Mouse (Mus musculus): ENCODE data around the gene Atp10a. TPM values are rescaled to one million over a fixed set of nuclear protein-coding genes. Genes with fewer than 3 reads are reported as not detected.

The Atp10a gene
- polyA plus RNA-seq, 1 experiment from 2014 or later = 3.2 TPM

DNA sequence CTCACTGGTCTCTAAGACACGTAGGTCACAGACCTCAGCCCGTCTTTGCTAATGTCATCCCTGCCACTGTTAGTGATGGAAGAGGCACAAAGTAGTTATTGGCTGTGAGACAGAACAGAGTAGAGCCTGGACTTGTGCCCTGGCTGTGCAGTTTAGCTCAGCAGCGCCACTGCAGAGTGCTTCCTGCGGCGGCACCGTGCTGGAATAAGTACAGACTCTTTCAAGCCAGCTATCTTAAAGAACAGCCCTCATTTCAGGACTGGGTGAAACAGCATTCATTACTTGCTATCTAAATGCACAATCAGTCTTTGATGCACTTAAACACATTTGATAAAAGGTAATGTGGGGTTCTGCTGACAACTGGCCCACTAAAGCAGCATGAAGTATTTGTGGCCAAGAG is 111.3 kb downstream of the Atp10a start:
- 62% methylated on average over 6 of the region's 6 CpGs for WGBS
- Histone ChIP-seq H3K4me3 (no peak overlapping the region), H3K27me3 (no peaks in the 10 kb centered on the region), H3K36me3 (no peaks in the 10 kb centered on the region), H3K4me2 (no peak overlapping the region), H3K27ac (no peak overlapping the region), H3K9ac (no peak overlapping the region), H3K4me1 (no peaks in the 10 kb centered on the region), H3K9me3 (no peaks in the 10 kb centered on the region)
- no peak for ATAC-seq (ENCODE audit: insufficient number of reproducible peaks, low FRiP score, low TSS enrichment, low read depth)

DNA sequence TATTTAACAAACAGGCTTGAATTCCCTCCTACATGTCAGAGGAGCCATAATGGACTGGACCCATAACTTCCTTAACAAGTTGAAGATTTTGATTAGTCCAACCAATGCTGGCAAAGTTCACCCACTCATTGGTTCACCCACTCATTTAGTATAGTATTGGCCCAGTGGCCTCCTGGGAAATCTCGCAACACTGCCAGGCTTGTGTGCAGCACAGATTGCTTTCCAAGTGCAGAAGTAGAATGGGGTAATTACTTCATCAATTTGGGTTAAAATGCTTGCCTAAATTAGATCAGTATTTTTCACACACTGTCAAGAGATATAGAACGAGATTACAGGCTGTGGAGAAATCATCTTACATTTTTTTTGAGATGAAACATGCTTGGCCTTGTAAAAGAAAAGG is 112.3 kb downstream of the Atp10a start:
- no peak overlapping the region for H3K9ac ChIP-seq
- no peaks in the 10 kb centered on the region for H3K27me3 ChIP-seq
- no peak overlapping the region for H3K4me3 ChIP-seq
- WGBS = 74% methylated on average over 2 of the region's 2 CpGs
- H3K27ac ChIP-seq = no peak overlapping the region
- no peak for ATAC-seq (ENCODE audit: insufficient number of reproducible peaks, low FRiP score, low TSS enrichment, low read depth)
- no peaks in the 10 kb centered on the region for H3K9me3 ChIP-seq
- no peaks in the 10 kb centered on the region for H3K4me1 ChIP-seq
- H3K4me2 ChIP-seq = no peak overlapping the region
- H3K36me3 ChIP-seq = no peaks in the 10 kb centered on the region

DNA sequence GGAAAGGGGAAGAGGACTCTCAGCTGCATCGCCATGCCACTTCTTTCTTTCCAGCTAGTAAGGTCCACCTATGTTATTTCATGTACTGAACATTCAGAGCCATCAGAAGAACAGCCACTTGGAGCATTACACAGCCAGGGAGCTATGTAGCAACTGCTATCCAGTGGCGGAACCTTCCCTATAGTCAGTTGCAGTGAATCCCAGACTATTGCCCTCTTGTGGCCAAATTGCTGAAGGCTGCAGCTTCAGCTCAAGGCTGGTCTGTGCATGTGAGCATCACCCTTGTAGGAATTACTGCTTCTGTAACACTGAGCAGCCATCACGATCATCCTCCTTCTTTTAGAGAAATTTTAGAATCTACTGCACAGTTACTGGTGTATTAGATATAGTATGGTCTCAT is 114.3 kb downstream of the Atp10a start:
- H3K9ac ChIP-seq = no peak overlapping the region
- WGBS = 65% methylated on average over 3 of the region's 3 CpGs
- no peak for ATAC-seq (ENCODE audit: insufficient number of reproducible peaks, low FRiP score, low TSS enrichment, low read depth)
- H3K4me2 ChIP-seq = no peak overlapping the region
- no peaks in the 10 kb centered on the region for H3K4me1 ChIP-seq
- H3K9me3 ChIP-seq = no peaks in the 10 kb centered on the region
- H3K27me3 ChIP-seq = no peaks in the 10 kb centered on the region
- no peak overlapping the region for H3K4me3 ChIP-seq
- H3K36me3 ChIP-seq = no peaks in the 10 kb centered on the region
- H3K27ac ChIP-seq = no peak overlapping the region

DNA sequence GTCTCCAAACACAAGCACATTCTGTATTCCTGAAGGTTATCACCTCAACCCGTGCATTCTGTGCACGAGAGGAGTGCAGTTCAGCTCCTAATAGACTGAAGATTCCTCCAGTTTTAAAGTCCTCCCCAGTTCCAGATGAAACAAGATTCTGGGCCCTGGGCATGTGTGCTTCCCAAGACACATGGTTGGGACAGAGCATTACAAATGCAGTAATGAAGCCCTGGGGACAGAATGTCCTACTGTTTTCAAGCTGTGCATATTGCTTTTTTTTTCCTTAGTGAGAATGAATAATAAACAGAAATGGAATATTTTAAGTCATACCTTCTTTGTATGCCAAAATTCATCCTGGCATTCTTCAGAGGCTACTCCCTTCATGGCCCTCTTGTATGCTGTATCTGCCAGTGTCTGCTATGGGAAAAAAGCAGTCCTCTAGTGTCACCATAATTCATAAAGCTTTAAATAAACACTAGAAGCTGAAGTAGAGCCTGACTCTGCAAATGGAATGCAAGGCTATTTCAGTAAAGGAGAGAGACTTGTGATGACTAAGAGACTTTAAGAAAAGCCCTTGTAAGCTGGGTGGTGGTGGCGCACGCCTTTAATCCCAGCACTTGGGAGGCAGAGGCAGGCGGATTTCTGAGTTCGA is 116.2 kb downstream of the Atp10a start:
- no peaks in the 10 kb centered on the region for H3K4me1 ChIP-seq
- WGBS = 79% methylated on average over 6 of the region's 6 CpGs
- H3K9ac ChIP-seq = no peak overlapping the region
- no peaks in the 10 kb centered on the region for H3K27me3 ChIP-seq
- H3K4me2 ChIP-seq = no peak overlapping the region
- H3K9me3 ChIP-seq = no peaks in the 10 kb centered on the region
- no peak overlapping the region for H3K4me3 ChIP-seq
- no peaks in the 10 kb centered on the region for H3K36me3 ChIP-seq
- no peak for ATAC-seq (ENCODE audit: insufficient number of reproducible peaks, low FRiP score, low TSS enrichment, low read depth)
- H3K27ac ChIP-seq = no peak overlapping the region

DNA sequence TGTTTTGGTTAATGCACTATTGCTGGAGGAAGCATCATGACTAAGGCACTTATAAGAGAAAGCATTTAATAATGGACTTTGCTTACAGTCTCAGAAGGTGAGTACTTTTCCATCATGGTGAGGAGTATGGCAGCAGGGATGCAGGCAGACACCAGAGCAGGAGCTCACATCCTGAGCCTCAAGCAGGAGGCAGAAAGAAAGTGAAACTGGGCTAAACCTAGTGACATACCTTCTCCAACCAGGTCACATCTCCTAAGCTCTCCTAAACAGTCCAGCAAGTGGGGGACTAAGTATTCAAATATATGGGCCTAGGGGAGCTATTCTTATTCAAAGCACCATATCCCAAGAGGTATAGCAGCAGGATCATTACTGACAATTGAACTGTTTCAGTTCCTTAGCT is 123.2 kb downstream of the Atp10a start:
- no peaks in the 10 kb centered on the region for H3K4me1 ChIP-seq
- no peaks in the 10 kb centered on the region for H3K36me3 ChIP-seq
- no peak overlapping the region for H3K9ac ChIP-seq
- H3K27ac ChIP-seq = no peak overlapping the region
- no peaks in the 10 kb centered on the region for H3K9me3 ChIP-seq
- no peaks in the 10 kb centered on the region for H3K27me3 ChIP-seq
- no peak overlapping the region for H3K4me3 ChIP-seq
- no peak for ATAC-seq (ENCODE audit: insufficient number of reproducible peaks, low FRiP score, low TSS enrichment, low read depth)
- no peak overlapping the region for H3K4me2 ChIP-seq

DNA sequence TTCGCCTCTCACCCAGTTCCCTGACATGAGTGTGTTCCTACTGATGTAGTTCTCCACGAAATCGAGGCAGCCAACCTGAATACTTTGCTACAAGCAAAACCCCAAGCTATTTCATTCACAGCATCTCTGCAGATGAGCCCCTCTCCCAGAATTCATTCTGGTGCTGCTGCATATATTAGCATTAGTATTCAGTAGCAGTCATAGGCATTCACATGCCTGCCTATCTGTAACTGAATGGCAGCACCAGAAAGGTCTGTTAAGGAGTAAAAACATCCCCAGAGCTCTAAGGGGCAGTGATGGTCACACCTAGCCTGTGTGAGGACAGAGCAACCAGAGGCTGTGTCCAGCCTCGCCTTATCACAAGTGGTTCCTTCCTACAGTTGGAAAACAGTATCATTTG is 131.0 kb downstream of the Atp10a start:
- no peaks in the 10 kb centered on the region for H3K9me3 ChIP-seq
- H3K27me3 ChIP-seq = no peaks in the 10 kb centered on the region
- no peak overlapping the region for H3K4me3 ChIP-seq
- no peak overlapping the region for H3K27ac ChIP-seq
- ATAC-seq (ENCODE audit: insufficient number of reproducible peaks, low FRiP score, low TSS enrichment, low read depth) = no peak
- peaks cover 7% of the 10 kb centered on the region; the same call in 1 of the 2 replicates for H3K36me3 ChIP-seq
- peaks cover 2% of the 10 kb centered on the region; the same call in 1 of the 2 replicates for H3K4me1 ChIP-seq
- H3K9ac ChIP-seq = no peak overlapping the region
- no peak overlapping the region for H3K4me2 ChIP-seq
- 92% methylated on average over 4 of the region's 4 CpGs for WGBS

DNA sequence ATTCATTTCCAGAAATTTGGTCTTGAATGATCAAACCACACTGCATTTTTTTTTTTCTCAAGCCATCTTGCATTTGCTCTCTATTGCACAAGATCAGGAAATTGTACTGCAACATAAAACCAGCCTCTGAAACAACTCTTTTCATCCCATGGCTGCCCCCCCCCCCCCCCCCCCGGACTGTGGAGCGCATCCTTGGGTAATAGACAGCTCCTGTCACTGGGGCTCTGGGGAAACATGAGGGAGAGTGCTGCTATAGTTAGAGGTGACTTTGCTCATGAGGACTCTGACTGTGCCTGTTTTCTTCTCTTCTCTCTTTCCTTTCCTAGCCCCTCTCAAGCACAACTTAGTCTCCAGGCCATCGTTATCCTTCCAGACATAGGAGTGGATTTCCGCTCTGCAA is 131.6 kb downstream of the Atp10a start:
- Histone ChIP-seq H3K9ac (no peak overlapping the region), H3K4me3 (no peak overlapping the region), H3K9me3 (no peaks in the 10 kb centered on the region), H3K4me1 (peaks cover 2% of the 10 kb centered on the region; the same call in 1 of the 2 replicates), H3K36me3 (peaks cover 7% of the 10 kb centered on the region; the same call in 1 of the 2 replicates), H3K27me3 (no peaks in the 10 kb centered on the region), H3K27ac (no peak overlapping the region), H3K4me2 (no peak overlapping the region)
- no peak for ATAC-seq (ENCODE audit: insufficient number of reproducible peaks, low FRiP score, low TSS enrichment, low read depth)
- WGBS = 56% methylated on average over 4 of the region's 4 CpGs

DNA sequence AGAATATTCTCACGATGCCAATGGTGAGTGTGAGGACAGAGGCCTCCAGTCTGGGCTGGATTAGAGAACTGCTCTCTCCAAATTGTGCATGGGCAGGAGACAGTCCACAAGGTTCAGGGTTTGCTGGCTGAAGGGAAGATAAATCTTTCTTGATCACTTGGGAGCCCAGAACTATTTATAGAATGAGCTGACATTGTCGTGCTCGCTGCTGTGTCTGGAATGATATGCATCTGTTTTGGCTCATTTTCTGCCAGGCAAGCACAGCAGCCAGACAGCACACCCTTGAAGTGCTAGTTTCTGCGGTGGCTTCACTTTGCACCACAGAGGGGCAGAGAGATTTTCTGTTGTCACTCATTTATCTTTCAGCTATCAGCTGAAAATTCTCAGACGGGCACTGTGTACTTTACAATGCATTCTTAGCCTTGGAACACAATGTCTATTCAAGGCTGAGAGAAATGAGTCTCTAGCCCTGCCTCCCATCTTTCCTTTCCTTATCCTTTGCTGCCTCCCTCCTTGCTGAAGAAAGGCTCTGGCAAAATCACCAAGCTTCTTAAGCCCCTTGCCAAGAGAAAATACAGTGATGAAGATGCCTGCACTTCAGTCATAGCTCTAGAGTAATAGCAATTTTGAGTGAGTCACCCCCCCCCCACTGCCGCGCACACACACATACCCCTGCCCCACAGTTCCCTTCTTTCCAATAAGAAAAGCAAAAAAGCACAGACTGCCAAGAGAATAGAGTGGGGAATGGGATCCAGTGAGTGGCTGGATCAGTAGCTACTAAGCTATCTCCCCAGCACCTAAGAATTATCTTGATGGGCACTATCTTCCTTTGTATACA is 132.7 kb downstream of the Atp10a start:
- ATAC-seq (ENCODE audit: insufficient number of reproducible peaks, low FRiP score, low TSS enrichment, low read depth) = peak; percentile 59; the same call in 1 of the 2 replicates

DNA sequence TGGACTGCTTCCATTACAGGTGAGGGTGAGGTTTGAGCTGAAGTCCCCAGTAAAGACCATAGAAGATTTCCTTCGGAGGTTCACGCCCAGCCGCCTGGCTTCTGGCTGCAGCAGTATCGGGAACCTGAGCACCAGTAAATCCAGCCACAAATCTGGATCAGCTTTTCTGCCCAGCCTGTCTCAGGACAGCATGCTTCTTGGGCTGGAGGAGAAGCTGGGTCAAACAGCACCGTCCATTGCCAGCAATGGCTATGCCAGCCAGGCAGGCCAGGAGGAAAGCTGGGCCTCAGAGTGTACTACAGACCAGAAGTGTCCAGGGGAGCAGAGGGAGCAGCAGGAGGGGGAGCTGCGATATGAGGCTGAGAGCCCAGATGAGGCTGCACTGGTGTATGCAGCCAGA is 141.3 kb downstream of the Atp10a start:
- no peak for ATAC-seq (ENCODE audit: insufficient number of reproducible peaks, low FRiP score, low TSS enrichment, low read depth)
- no peak overlapping the region for H3K27ac ChIP-seq
- H3K9ac ChIP-seq = no peak overlapping the region
- H3K4me1 ChIP-seq = peaks cover 4% of the 10 kb centered on the region; the same call in 1 of the 2 replicates
- no peaks in the 10 kb centered on the region for H3K36me3 ChIP-seq
- no peak overlapping the region for H3K4me2 ChIP-seq
- no peaks in the 10 kb centered on the region for H3K27me3 ChIP-seq
- no peak overlapping the region for H3K4me3 ChIP-seq
- 89% methylated on average over 6 of the region's 6 CpGs for WGBS
- no peaks in the 10 kb centered on the region for H3K9me3 ChIP-seq

More for the DNA sequence above, 132.7 kb downstream of the Atp10a start:
- Histone ChIP-seq H3K4me1 (peaks cover 2% of the 10 kb centered on the region; the same call in 1 of the 2 replicates), H3K27ac (peak overlapping the region; percentile 55; the same call in 1 of the 2 replicates), H3K27me3 (no peaks in the 10 kb centered on the region), H3K9ac (no peak overlapping the region), H3K4me3 (no peak overlapping the region), H3K4me2 (no peak overlapping the region), H3K36me3 (peaks cover 7% of the 10 kb centered on the region; the same call in 1 of the 2 replicates), H3K9me3 (no peaks in the 10 kb centered on the region)
- WGBS = 49% methylated on average over 7 of the region's 7 CpGs

DNA sequence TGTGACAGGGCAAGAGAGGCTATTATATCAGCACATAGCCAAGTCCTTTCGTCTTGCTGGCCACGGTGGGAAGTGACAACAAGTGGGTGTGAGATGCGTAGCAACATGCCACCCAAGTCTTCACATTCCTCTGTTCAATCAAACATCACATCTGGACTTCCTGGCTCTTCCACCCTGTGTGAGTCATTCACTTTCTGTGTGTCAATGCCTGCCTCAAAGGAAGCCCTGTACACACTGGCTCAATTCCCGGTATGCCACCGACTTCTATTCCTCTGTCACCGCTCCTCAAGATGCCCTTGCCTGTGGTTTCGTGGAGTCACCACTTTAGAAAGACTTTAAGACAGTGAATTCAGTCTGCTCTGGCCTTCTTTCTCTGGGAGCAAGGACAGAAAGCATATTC is 144.9 kb downstream of the Atp10a start:
- peaks cover 4% of the 10 kb centered on the region; the same call in 1 of the 2 replicates for H3K4me1 ChIP-seq

DNA sequence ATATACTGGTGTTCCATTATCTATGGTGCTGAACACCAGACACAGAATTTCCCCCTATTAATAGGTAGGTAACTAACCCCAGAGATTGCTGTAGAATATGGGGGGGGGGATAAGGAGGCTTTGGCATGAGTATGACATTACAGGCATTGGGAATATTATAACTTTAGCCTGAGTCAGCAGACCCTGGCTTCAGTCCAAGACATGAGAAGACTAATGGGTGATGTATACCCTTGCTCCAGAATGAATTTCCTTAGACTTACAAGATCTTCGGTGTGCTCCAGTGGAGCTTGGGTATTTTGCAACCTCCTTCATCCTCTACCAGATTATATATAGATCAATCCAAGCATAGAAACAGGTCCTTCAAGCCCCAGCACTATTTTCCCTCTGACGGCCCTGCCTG is 145.8 kb downstream of the Atp10a start:
- no peak for ATAC-seq (ENCODE audit: insufficient number of reproducible peaks, low FRiP score, low TSS enrichment, low read depth)
- peaks cover 4% of the 10 kb centered on the region; the same call in 1 of the 2 replicates for H3K4me1 ChIP-seq
- no peak overlapping the region for H3K9ac ChIP-seq
- no peaks in the 10 kb centered on the region for H3K27me3 ChIP-seq
- no peak overlapping the region for H3K4me3 ChIP-seq
- no peak overlapping the region for H3K4me2 ChIP-seq
- WGBS = 74% methylated on average over 2 of the region's 2 CpGs
- no peak overlapping the region for H3K27ac ChIP-seq
- H3K36me3 ChIP-seq = peaks cover 6% of the 10 kb centered on the region; the same call in 1 of the 2 replicates
- no peaks in the 10 kb centered on the region for H3K9me3 ChIP-seq

More for the DNA sequence above, 144.9 kb downstream of the Atp10a start:
- Histone ChIP-seq H3K4me2 (no peak overlapping the region), H3K9me3 (no peaks in the 10 kb centered on the region), H3K9ac (no peak overlapping the region), H3K4me3 (no peak overlapping the region), H3K36me3 (peaks cover 6% of the 10 kb centered on the region; the same call in 1 of the 2 replicates), H3K27ac (no peak overlapping the region), H3K27me3 (no peaks in the 10 kb centered on the region)
- WGBS = 69% methylated on average over 7 of the region's 7 CpGs
- no peak for ATAC-seq (ENCODE audit: insufficient number of reproducible peaks, low FRiP score, low TSS enrichment, low read depth)

DNA sequence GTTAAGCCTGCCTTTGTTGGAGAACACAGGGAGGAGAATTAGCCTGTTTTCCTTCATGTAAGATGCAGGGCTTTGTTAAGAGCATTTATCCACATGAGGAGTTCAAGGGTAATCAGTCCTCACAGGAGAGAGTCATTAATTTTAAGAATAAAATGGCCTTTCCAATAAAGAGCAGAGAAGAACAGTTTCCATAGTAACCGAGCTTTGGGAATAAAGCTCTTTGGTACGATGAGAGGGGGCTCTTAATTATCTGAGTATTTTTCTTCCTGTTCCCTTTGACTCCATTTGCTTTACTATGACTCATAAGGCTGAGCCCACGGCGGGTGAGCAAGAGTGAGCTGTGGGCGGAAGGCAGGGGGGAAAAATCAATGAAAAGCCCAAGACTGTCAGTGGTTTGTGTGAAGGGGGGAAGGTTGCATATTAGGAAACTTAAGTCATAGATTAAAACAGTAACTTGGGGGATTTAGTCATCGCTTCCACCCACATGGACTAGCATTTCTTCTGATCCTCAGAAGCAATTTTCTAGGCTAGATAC is 166.2 kb downstream of the Atp10a start:
- ATAC-seq (ENCODE audit: insufficient number of reproducible peaks, low FRiP score, low TSS enrichment, low read depth) = no peak
- H3K4me1 ChIP-seq = no peaks in the 10 kb centered on the region
- H3K9ac ChIP-seq = no peak overlapping the region
- H3K4me2 ChIP-seq = no peak overlapping the region
- H3K9me3 ChIP-seq = no peaks in the 10 kb centered on the region
- no peaks in the 10 kb centered on the region for H3K27me3 ChIP-seq
- H3K27ac ChIP-seq = no peak overlapping the region
- H3K36me3 ChIP-seq = 0 out of 2 replicates have a peak, but pooled peaks cover 8% of the 10 kb centered on the region
- H3K4me3 ChIP-seq = no peak overlapping the region
- WGBS = 55% methylated on average over 6 of the region's 6 CpGs
